Mouse (Mus musculus) right cerebral cortex, adult 2 months (tissue): ENCODE results near the gene Tnrc6a.

Experiments
- DNase-seq, 2 experiments: peaks; one replicate each; pipeline ENCODE4 v3.0.0; 2021 to 2022; ENCODE audit warnings: low spot score in 2 of 2

The Tnrc6a gene

GRCm38 (mm10) chr7:123124735-123125181, 1.1 kb downstream of the Tnrc6a start:
- peak; percentile 39 to 41 for DNase-seq

DNA sequence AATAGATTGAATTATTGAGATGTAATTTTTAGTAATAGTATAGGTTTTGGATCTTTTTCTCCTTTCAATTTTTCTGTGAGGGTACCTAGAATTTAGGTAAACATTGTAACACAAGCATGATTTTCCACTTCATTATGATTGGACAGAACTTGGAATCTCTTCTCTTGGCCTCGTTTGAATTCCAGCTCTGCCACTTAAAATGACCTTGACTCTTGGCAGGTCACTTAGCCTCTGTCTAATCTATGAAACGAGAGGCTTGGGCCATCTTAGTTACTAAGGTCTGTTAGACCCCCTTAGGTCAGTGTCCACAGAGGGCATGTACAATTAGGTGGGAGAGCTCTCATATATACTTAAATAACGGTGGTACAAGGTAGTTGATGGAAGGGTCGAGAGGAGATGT, 2.4 kb downstream of the Tnrc6a start:
- no peak for DNase-seq

DNA sequence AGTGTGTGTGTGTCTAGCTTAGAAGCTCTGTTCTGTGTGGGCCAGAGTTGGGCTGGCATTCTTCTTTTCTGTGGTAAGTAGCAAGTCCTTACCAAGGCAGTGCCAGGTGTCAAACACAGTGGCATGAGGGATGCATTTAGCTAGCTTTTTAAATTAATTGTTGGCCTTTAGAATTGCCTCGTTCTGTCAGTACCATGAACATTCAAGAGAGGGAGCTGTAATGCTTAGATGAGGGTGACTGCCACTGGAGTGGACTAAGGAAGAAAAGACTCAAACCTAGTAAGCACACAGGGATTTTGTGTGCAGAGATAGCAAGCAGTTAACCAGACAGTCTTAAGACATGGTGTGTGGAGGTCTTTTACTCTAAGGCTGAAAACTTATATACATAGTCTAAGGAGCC, 3.6 kb downstream of the Tnrc6a start:
- DNase-seq, result no peak

DNA sequence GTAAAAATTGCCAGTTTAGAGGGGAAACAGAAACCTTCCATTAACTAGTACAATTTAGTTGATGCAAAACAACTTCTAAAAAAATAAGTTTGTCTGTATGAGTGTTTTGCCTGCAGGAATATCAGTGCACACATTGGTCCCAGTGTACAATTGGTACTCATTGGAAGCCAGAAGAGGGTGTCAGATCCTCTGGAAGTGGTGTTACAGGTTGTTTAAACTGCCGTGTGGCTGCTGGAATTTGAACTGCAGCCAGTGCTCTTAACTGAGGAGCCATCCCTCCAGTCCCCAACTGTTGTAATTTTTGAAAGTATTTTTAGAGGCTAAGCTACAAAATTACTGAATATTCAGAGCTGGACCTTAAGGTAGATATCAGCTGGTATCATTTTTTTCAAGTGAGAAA, 4.3 kb downstream of the Tnrc6a start:
- no peak for DNase-seq

DNA sequence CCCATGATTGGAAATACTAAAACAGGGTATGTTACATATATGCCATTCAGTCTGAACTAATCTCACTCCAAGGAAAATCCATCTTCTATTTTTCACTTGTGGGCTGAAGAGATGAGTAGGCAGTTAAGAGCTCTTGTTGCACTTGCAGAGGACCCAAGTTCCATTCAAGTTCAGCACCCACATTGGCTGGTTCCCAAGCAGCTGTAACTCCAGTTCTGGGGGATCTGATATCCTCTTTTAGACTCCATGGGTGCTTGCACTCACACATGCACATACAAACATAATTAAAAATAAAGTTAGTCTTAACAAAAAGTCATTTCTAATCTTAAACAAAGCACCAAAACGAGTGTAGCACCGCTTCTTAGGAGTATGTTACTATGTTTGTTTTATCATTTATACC, 5.4 kb downstream of the Tnrc6a start:
- no peak for DNase-seq

DNA sequence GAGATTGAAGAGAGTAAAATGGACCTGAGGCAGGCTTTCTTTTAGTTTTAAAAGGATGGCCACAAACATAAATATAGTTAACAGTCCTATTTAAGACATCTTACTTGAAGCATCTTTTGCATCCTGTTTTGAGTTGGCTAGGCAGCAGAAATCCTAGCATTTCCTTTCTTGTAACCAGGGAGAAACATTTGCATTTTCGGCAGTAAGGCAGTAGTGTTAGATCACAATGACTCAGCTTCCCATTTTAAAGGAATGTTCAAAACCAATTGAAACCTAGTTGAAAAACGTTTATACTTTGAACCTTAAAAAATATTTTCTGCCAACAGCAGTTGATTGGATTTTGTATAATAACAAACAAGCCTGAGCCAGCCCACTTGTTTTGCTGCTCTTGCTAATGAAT, 6.5 kb downstream of the Tnrc6a start:
- DNase-seq, result no peak

DNA sequence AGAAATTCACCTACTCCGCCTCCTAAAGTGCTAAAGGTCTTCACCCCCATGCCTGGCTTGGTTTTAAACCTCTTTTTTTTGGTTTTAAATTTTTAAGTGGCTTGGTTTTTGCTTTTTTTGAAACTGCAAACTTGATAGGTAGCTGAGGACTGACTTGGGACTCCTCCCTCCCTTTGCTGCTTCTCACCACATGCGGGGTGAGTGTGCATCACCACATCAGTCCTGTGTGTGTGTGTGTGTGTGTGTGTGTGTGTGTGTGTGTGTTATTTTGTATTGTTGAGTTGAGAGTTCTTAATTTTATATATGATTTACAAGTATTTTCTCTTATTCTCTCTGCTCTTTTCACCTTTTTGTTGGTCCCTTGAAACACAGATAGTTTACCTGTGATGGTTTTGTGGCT, 8.7 kb downstream of the Tnrc6a start:
- no peak for DNase-seq

DNA sequence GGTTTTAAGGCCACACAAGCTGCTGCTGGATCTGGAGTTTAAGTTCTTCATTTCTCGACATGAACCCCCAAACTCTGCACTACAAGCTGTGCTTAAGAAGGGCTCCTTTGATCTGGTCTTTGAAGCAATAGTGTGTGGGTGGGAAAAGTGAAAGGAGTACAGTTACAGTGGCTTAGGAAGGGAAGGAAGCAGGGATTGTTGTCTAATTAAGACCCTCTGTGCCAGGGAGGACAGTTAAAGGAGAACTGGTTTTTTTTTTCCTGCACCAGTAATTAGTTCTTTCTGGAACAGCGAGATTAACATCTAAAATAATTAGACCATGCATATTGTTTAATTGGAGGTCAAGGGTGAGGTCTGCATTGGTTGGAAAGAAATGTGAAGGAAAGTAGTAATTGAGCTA, 11.2 kb downstream of the Tnrc6a start:
- no peak for DNase-seq

GRCm38 (mm10) chr7:123135655-123136054, 12.0 kb downstream of the Tnrc6a start:
- no peak for DNase-seq

DNA sequence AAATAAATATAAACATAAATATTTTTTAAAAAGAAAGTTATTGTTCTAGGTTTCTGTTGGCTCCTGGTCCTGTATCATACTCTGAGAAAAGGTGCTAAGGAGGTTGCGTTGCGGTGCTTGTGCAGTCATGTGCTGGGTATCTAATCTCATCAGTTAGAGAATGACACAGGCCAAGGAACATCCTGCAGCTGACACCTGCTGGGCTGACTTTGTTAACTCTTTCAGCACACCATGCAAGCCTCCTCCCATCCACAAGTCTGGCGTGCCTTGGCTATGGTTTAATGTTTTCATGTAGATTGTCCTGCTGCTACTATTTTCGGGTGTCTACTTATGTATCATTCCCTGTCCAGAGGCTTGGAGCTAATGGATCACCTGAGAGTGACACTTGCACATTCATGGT, 14.3 kb downstream of the Tnrc6a start:
- DNase-seq, result no peak

DNA sequence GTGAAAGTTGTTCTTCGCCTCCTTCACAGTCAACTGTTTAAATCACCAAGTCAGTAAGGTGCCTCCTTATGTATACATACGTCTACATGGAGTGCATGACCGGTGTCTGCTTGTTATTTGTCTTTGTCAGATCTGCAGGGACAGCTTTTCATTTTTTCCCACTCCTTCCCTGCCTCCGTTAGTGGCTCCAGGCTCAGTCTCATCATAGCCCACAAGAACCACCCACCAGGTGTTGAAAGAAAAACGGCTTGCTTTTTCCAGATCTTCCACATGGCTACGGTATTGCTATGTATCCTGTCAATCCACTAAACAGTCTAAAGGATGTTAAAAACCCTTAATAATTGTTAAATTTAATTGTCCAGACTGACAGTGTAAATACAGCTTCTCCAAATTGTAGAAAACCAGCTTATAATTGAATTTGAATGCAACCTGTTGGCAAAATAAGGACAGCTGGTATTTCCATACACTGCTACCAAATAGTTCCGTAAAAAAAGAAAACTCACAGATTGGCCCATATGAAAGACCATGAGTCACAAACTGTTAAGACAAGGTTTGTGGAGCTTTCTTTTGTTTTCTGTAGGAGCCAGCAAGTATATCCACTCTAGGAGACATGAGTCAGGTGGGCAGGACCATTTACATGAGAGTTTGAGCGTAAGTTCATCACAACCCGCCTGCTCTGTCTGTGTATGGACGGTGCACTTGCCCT, 22.6 kb downstream of the Tnrc6a start:
- DNase-seq, result peak in 1 of 2 experiments; percentile 30

- no peak for DNase-seq
Observed at GRCm38 (mm10) chr7:123147787-123148186, 24.1 kb downstream of the Tnrc6a start.

- DNase-seq, result no peak
Observed at GRCm38 (mm10) chr7:123148935-123149334, 25.2 kb downstream of the Tnrc6a start.

GRCm38 (mm10) chr7:123162346-123162745, 38.7 kb downstream of the Tnrc6a start:
- DNase-seq, result no peak

DNA sequence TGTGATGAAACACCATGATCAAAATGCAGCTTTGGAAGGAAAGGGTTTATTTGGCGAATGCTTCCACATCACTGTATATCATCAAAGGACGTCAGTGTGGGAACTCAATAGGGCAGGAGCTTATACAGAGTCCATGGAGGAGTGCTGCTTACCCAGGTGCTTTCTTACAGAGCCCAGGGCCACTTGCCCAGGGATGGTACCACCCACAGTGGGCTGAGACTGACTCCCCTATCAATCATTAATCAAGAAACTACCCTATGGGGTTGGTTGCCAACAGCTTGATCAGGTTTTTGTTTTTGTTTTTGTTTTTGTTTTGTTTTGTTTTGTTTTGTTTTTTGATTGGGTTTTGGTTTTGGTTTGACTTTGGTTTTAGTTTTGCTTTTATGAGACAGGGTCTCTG, 43.8 kb downstream of the Tnrc6a start:
- DNase-seq, result no peak

DNA sequence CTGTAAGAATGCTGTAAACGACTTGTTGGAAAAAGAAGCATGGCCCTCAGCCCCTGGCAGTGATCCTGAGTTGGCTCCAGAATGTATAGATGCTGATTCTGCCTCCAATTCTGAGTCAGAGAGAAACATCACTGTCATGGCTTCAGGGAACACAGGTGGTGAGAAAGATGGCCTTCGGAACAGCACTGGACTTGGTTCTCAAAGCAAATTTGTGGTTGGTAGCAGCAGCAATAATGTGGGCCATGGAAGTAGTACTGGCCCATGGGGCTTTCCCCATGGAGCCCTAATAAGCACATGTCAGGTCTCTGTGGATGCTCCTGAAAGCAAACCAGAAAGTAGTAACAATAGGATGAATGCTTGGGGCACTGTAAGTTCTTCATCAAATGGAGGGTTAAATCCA, 45.9 kb downstream of the Tnrc6a start:
- DNase-seq, result no peak

DNA sequence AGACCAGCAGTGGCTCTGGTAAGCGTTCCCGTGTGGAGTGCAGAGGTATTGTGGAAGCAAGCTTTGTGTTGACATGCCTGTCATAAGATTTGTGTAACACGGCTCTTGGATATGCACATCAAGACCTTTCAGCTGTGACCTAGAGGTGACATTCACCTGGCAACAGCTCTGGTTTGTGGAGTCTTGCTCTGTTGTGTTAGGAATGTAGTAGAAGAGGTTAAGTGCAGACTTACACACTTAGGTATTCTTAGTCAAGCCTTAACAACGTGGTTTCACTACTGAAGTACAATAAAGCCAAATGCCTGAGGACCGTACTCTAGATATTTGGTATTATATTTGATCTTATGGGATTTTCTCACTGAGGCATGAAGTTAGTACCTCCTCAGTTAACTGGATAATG, 48.4 kb downstream of the Tnrc6a start:
- no peak for DNase-seq

DNA sequence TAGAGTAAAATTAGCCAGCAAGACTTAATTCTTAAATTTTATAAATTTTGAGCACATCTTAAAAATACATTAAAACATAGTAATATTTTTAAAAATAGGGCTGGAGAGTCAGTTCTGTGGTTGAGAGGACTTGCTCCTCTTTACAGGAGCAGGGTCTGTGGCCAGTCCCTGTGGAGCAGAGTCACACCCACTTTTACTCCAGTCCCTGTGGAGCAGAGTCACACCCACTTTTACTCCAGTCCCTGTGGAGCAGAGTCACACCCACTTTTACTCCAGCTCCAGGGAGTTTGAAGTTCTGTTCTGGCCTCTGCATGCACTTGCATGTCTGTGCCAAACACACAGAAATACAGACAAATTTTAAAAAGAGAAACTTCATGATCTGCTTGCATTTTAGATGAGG, 53.5 kb downstream of the Tnrc6a start:
- no peak for DNase-seq

DNA sequence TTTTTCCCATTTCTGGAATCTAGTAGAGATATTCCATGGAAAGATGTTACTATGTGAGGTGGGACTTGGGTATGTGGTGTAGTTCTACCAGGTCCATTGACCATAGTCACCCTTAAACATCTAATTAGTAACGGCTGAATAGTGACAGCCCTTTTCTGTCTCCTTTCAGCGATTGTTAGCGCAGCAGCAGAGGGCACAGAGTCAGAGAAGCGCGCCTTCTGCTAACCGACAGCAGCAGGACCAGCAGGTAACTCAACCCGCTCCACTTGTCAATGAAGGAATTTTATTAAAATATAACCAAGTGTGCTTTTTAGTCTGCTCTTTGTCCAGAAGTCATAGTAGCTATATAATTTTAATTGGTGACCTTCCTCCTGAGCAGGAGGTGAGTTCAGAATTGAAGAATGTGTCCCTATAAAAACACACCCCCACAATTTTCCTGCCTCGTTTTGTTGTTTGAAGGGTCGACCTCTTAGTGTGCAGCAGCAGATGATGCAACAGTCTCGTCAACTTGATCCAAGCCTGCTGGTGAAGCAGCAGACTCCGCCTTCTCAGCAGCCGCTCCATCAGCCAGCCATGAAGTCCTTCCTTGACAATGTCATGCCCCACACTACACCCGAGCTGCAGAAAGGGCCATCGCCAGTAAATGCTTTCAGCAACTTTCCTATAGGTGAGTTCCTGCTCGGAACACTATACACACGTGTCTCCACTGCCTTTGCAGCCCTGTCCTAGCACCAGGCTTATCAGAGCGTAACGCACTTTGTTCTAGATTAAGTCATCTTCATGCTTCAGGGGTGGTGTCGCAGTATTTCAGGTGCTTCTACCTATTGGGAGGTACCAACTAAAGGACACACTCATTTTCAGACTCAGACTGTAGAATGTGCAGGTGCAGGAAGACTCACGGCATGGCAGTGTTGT, 58.4 kb downstream of the Tnrc6a start:
- no peak for DNase-seq

- no peak for DNase-seq
Observed at GRCm38 (mm10) chr7:123184891-123185290, 61.2 kb downstream of the Tnrc6a start.

DNA sequence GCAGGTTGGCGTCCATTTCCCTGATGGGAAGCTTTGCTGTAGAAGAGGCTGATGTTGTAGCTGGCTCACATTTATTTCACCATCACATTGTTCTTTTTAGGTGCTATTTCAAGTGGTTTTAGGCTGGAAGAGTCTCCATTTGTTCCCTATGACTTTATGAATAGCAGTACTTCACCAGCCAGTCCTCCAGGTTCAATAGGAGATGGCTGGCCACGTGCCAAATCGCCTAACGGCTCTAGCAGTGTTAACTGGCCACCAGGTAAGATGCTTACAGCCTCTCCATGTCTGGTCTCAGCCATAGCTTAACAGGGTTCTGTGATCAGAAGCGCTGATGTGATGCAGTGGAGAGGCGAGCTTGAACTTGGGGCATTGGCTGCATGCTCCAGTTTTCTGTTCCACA, 62.8 kb downstream of the Tnrc6a start:
- DNase-seq, result no peak

DNA sequence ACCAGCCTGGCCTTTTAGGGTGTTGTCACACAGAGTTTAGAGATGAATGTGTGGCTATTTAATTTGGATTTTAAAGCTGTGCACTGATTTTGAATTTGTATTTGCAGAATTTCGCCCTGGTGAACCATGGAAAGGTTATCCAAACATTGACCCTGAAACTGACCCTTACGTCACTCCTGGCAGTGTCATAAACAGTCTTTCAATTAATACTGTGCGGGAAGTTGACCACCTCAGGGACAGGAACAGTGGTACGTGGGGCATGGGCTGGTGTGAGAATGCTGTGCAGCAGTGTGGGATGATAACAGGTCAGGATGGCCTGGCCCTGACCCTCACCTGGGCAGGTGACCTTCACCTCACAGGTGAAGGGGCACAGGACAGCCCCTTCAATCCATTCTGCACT, 63.6 kb downstream of the Tnrc6a start:
- no peak for DNase-seq

- no peak for DNase-seq
Observed at GRCm38 (mm10) chr7:123188462-123188861, 64.8 kb downstream of the Tnrc6a start.
